Mouse (Mus musculus) kidney, adult 11 months (tissue): ENCODE results near the gene Pabpc1l.

Experiments
- DNase-seq: peaks from one replicate; pipeline ENCODE4 v3.0.0; 2022

The Pabpc1l gene

GRCm38 (mm10) chr2:164025150-164025549 is at the start of gene Pabpc1l:
Gene Pabpc1l, plus strand, starts transcription at chr2:164025450.
- DNase-seq = no peak

GRCm38 (mm10) chr2:163976448-163976847 is 48.8 kb upstream of the Pabpc1l start:
- no peak for DNase-seq

- no peak for DNase-seq
These were observed 38.0 kb upstream of the Pabpc1l start for GRCm38 (mm10) chr2:163987233-163987632.

- DNase-seq = no peak
These were observed 32.4 kb upstream of the Pabpc1l start for GRCm38 (mm10) chr2:163992871-163993270.

- DNase-seq = no peak
These were observed 30.6 kb upstream of the Pabpc1l start, which contains the start of gene Ywhab for GRCm38 (mm10) chr2:163994654-163994976. Gene Ywhab, plus strand, starts transcription at chr2:163994960.

- DNase-seq = peak; percentile 96
These were observed 30.0 kb upstream of the Pabpc1l start for GRCm38 (mm10) chr2:163994977-163995862.

GRCm38 (mm10) chr2:163996275-163996674 is 29.0 kb upstream of the Pabpc1l start:
- no peak for DNase-seq

GRCm38 (mm10) chr2:163996899-163997298 is 28.4 kb upstream of the Pabpc1l start:
- DNase-seq = no peak

GRCm38 (mm10) chr2:163998981-163999380 is 26.3 kb upstream of the Pabpc1l start:
- no peak for DNase-seq

GRCm38 (mm10) chr2:164002637-164003036 is 22.6 kb upstream of the Pabpc1l start:
- DNase-seq = no peak

- no peak for DNase-seq
These were observed 20.7 kb upstream of the Pabpc1l start for GRCm38 (mm10) chr2:164004503-164004902.

- peak; percentile 70 for DNase-seq
These were observed 18.3 kb upstream of the Pabpc1l start for GRCm38 (mm10) chr2:164006932-164007331.

GRCm38 (mm10) chr2:164007547-164007946 is 17.7 kb upstream of the Pabpc1l start:
- DNase-seq = no peak

- no peak for DNase-seq
These were observed 17.2 kb upstream of the Pabpc1l start for GRCm38 (mm10) chr2:164007987-164008545.

GRCm38 (mm10) chr2:164009227-164009626 is 16.0 kb upstream of the Pabpc1l start:
- no peak for DNase-seq

GRCm38 (mm10) chr2:164010496-164010895 is 14.8 kb upstream of the Pabpc1l start:
- no peak for DNase-seq

- no peak for DNase-seq
These were observed 14.3 kb upstream of the Pabpc1l start for GRCm38 (mm10) chr2:164010944-164011343.

GRCm38 (mm10) chr2:164015304-164015703 is 9.9 kb upstream of the Pabpc1l start:
- DNase-seq = no peak

- DNase-seq = no peak
These were observed 6.3 kb upstream of the Pabpc1l start for GRCm38 (mm10) chr2:164018910-164019309.

GRCm38 (mm10) chr2:164019943-164020342 is 5.3 kb upstream of the Pabpc1l start:
- DNase-seq = no peak

- no peak for DNase-seq
These were observed 3.1 kb upstream of the Pabpc1l start for GRCm38 (mm10) chr2:164022104-164022503.

- DNase-seq = no peak
These were observed 5.9 kb downstream of the Pabpc1l start for GRCm38 (mm10) chr2:164031147-164031546.

- DNase-seq = no peak
These were observed 7.7 kb downstream of the Pabpc1l start for GRCm38 (mm10) chr2:164032973-164033372.

- no peak for DNase-seq
These were observed 11.3 kb downstream of the Pabpc1l start for GRCm38 (mm10) chr2:164036520-164037019.
